Mouse (Mus musculus) kidney, postnatal 36 days (tissue): ENCODE data around the gene Smad3.

Source experiments
- DNase-seq, 2 experiments: peaks; one replicate each; pipeline ENCODE4 v3.0.0; 2021 to 2022; ENCODE audit warnings: mixed read lengths in 2 of 2

Gene Smad3

GRCm38 (mm10) chr9:63757865-63758440, at the start of gene Smad3:
TSS of gene Smad3 (minus strand) at chr9:63757994.
- DNase-seq, result peak; percentile 96 to 97

DNA sequence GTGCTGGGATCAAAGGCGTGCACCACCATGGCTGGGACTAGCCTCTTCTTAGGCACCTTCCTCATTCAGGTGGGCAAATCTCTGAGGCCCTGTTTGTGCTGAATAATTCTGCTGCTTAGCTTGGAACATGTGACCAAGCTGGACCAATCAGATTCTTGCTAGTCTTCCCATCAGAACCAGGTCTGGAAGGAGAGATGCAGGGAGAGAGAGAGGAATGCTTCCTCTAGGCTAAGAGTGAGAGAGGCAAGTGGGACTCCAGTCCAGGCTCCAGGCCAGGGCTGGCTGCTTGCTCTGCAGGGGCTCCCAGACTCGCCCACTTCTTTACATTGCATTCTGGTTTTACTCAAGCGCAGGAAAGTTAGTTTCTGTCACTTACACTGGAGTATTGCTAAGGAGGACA, 47.1 kb upstream of the Smad3 start:
- DNase-seq, result no peak

DNA sequence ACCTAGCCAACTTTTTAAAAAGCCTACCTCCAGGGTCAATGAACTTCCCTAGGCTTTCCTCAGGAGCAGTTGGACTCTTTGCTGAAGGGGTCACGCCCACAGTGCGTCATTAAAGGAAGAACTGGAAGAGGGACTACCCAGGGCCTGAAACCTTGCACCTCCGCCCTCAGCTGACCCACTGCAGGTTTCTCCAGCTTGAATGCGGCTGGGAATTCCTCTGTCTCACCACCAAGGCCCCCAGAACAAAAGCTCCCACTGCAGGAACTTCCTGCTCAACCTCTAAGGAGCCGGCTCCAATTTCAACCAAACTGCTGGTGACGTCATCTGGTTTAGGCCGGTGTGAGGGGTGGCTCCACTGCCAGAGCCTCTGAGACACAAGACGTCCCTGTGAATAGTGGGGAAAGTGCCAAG, 45.4 kb upstream of the Smad3 start:
- peak; percentile 51 to 64 for DNase-seq

DNA sequence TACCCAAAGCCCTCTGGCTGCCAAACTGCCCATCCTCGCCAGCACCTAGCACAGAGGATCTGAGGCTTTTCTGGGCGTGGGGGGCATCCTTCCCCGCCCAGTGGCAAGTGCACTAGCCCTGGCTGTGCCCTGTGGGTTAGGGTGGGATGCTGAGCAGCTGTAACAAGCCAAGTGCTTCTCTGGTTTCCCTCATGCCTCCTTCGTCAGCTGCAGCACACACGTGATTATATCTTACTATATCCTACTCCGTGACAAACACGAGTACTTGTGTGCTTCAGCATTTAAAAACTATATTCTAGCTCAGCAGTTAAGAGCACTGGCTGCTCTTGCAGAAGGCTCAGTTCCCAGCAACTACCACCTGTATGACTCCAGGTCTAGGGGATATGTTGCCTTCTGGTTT, 44.7 kb upstream of the Smad3 start:
- DNase-seq, result no peak

GRCm38 (mm10) chr9:63802080-63802479, 44.3 kb upstream of the Smad3 start:
- DNase-seq, result no peak

DNA sequence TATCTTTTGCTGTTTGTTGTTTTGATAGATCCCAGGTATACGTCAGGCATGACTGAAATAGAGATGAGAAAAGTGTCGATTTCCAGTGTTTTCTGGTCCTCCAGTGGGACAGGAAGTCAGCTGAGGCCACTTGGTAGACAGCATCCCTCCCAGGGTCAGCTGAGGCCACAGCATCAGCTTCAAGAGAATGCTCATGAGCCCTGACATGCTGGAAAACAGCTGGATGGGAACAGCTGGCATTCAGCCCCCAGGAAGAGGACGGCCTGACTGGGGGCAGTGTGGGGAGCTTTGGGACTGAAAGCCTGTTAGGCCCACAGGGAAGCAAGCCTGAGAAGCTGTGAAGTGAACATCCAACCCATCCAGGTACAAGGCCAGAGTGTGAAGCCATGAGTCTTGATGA, 38.6 kb upstream of the Smad3 start:
- DNase-seq, result peak in 1 of 2 experiments; percentile 44

DNA sequence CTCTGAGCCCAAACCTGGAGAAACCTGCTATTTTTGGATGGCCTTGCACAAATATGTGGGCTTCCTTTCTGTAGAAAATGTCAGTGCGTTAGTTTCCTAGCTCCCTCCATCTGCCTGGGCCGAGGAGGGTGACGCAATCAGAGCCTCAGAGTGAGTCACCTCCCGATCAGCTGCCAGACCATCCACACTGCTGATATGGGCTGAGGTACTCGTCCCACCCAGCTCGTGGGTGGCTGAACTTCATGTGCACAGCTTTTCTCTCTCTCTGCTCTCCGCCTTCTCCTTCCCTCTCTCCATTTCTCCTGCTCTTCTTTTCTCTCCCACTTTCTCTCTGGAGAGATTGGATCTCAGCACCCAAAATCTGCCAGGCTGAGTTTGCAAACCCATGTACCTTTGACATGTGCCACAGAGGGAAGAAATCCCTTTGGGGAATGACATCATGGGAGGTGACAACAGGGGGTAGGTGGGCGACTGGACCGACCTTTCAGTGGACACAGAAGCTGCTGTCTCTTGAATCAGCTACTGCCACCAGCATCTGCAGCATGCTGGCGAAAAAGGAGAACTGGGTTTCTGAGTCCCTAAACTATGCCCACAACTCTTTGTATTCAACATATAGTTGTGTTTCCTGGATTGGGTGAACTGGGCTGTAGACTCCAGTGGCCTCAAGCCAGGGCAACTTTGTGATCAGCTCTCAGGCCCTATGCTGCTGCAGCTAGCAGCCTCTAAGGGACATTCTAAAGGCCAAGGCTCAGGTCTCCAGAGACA, 36.1 kb upstream of the Smad3 start:
- no peak for DNase-seq

DNA sequence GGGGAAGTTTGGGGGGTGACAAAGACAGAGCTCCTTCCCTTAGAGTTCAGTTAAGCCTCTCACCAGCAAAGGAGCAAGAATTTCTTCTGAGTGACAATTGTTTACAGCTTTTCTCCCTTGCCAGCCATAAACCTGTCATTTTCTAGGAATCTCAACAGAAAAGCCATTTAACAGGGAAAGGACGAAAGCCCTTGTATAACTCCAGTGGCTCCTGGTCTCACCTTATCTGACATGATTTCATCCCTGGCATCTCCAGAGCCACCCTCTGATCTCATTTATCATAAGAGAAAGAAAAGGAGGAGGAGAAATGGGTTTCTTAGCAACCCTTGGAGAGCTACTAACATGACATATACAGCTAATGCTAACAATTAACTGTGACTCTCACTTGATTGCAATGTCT, 33.9 kb upstream of the Smad3 start:
- no peak for DNase-seq

DNA sequence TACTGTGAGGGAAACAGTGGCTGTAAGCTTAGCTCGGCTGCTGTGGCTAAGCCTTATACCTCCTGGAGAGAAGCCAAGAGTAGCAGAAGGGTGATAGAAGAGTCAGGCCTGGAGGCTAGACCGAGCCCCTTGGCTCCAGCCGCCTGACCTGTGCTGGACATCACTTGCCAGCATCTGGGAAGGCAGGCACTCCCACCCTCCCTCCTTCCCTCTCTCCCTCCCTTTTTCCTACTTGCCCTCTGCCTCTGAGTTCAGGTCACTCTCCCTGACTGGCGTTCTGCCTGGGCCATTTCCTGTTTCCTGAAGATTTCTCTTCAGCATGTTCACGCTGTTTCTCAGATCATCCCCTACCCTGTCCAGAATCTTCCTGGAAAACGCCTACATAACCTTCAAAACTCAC, 33.5 kb upstream of the Smad3 start:
- peak; percentile 72 to 75 for DNase-seq

DNA sequence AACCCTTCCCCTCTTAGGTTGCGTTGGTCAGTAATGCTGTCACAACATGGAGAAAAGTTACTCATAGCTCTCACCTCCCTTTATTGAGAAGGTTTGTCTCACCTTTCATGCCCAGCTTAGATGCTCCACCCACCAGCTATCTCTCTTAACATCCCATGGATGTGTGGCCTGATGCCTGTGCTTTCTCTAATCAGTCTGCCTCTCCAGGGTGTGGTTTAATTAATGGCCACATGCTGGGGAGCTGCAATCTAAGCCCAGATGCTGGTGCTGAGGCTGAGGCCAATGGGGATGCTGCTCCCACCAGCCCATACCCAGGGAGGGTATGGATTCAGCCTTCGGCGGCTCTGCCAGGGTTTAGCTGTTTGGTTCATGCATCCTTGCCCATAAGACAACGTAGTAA, 32.4 kb upstream of the Smad3 start:
- no peak for DNase-seq

DNA sequence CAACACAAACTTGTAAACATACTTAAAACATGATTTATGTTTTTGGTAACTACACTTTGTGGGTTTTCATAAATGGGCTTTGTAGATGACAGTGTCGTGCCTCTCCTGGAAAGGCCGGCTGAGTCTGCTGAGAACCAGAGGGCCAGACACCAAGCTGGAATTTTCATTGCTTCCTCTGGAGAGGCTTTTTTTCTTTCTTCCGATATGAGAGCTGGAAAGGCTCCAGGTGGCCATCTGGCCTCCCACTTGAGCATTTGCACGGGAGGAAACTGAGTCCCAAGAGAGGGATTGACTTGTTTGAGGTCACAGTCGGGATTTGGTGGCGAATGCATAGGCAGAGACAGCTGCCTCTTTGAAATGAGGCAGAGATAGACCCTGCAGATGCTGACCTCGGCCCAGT, 31.6 kb upstream of the Smad3 start:
- peak; percentile 34 to 49 for DNase-seq

GRCm38 (mm10) chr9:63787606-63788005, 29.8 kb upstream of the Smad3 start:
- DNase-seq, result no peak

GRCm38 (mm10) chr9:63787086-63787485, 29.3 kb upstream of the Smad3 start:
- no peak for DNase-seq

GRCm38 (mm10) chr9:63786026-63786670, 28.4 kb upstream of the Smad3 start:
- DNase-seq, result no peak

GRCm38 (mm10) chr9:63785492-63785891, 27.7 kb upstream of the Smad3 start:
- DNase-seq, result no peak

DNA sequence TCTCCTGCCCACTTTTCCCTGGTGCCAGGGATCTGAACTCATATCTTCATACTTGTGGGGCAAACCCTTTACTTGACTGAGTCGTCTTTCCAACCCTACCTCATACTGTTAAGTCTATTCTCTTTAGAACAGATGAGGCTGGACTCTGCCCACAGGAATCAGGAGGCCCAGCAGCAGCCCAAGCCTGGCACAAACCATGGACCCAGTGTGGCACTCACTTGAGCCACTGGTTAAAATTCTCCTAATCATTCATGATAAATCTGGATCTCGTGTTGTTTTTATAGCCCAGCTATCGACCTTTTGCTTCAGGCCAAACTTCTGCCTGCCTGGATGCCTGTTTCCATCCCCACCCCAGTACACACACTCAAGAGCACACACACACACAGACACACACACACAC, 26.8 kb upstream of the Smad3 start:
- peak in 1 of 2 experiments; percentile 38 for DNase-seq

DNA sequence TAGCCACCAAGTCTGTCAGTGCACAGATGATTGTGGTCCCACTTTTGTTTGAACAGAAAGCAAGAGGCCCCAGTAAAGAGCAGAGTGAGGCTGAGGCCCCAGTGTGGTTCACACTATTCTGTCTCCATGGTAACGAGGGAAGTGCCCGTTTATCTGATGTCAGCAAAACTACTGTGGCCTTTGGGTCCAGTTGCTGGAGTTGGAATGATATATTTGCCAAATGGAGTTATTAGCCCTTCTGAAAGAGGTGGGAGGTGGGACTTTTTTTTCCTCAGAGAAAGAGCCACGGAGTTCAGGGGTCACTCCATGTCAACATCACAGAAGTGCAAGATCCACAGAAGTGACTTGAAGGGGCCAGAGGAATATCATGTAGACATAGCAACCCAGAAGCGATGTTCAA, 24.9 kb upstream of the Smad3 start:
- peak; percentile 22 to 48 for DNase-seq

DNA sequence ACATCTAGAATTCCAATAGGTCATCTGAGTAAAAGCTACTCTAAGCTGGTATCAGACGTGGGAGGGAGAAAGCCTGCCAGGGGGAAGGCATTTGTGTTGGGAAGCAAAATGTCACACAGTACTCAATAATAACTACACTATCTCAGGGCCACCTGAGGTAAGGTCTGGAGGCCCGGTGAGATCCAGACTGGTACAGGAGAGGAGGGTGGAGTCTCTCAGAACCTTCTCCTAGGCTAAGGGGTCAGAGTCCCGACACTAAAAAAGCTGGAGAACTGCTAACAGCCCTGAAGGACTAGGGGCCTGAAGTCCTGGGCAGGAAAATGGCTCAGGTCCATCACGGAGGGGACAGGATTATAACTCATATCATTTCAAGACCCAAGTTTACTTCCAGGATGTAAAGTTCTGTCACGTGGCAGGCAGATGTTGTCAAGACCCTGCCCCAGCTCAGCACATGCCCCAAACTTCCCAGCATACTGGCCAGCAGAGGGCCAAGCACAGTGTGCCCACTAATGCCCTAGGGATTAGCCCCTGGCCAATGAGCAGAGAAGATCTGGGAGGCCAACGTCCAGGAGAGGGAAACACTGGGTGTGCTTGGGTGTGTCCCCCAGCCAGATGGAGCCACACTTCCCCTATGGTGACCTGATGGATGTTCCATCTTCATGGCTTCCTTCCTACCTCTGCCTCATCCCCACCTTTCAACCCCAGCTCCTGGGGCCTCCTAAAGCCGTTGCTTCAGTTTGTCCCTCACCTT, 24.1 kb upstream of the Smad3 start:
- no peak for DNase-seq

- DNase-seq, result peak in 1 of 2 experiments; percentile 13
These were observed 22.4 kb upstream of the Smad3 start for GRCm38 (mm10) chr9:63779950-63780887.

GRCm38 (mm10) chr9:63776735-63777134, 18.9 kb upstream of the Smad3 start:
- no peak for DNase-seq

DNA sequence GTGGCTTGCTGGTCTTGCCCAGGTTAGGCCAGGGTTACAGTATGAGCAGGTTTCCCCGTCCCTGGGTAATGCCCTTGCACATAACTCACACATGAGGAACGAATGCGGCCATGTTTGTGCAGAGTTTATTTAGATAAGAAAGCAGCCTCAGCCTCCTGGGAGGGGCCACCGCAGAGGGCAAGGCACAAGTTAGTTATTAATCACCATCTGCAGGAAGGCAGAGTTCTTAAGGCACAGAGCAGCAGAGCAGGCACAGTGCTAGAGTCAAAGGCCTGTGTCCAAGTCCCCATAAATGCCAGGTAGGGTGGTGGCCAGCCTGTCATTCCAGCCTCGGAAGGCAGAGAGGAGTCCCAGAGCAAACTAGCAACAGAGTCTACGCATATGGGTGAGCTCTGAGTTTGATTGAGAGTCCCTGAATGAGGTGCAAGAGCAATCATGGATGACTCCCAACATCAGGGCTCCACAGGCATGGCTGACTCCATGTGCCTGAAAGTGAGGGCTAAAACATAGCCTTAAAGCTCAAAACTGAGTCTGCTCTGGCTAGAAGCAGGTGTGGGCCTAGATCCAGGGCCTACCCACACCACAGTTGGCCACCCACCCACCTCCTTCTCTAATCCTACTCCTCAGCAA, 17.2 kb upstream of the Smad3 start:
- peak; percentile 63 to 73 for DNase-seq

DNA sequence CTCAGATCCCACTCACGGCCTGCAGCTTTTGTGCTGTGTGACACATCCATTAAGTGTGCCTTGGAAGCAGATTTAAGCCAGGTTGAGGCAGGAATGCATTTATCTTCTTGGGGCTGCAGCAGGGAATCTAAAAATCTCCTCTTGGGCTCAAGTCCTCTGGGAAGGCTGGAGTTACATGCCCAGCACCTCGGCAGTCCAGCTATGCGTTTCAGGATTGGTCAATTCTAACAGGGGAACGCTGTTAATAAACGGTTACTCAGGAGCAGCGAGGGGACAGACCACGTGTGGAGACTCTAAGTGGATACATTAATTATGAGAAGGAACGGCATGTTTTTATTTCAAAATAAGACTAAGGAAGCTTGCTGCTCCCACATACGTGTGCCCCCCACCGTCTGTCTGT, 14.7 kb upstream of the Smad3 start:
- no peak for DNase-seq
